Mouse (Mus musculus) ovary, postnatal 36 days (tissue): ENCODE results near the gene Gm3285.

Experiments
- DNase-seq: peaks from one replicate; pipeline ENCODE4 v3.0.0; 2022; ENCODE audit warnings: low spot score, mixed read lengths

Gm3285 gene

DNA sequence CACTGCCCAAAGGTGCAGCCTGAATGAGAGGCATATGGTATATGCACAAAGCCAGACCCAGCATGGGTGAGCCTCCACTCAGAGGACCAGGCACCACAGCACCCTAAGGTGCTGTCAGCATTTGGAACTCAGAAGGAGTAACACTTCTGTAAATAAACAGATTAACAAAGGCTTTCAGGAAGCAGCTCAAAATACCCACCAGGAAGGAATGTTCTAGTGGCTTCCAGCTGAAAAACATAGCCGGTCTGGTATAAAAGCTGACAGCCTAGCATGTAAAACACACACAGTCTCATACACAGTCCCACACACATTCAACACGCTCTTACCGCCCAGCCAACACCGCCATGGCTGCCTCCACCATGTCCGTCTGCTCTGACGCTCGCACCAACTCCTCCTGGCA is at the start of gene Gm3285:
TSS of gene Gm3285 (plus strand) at position 301 of the 400 bp plus-strand sequence.
- DNase-seq, result no peak

DNA sequence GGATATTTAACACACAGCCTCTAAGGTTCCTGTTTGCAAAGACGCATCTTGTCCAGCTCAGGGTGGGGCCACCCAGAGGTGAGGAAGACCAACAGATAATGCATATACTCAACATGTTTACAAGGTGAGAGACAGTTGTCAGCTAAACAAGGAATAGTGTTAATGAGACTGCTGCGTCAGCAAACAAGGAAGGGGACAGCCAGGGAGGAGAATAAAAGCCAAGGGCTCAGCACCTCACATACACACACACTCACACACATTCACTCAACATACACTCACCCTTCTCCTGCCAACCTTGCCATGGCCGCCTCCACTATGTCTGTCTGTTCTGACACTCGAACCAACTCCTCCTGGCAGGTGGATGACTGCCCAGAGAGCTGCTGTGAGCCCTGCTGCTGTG is 47.4 kb upstream of the Gm3285 start, which contains the start of gene Gm2696:
TSS of gene Gm2696 (plus strand) at position 301 of the 400 bp plus-strand sequence.
- no peak for DNase-seq

DNA sequence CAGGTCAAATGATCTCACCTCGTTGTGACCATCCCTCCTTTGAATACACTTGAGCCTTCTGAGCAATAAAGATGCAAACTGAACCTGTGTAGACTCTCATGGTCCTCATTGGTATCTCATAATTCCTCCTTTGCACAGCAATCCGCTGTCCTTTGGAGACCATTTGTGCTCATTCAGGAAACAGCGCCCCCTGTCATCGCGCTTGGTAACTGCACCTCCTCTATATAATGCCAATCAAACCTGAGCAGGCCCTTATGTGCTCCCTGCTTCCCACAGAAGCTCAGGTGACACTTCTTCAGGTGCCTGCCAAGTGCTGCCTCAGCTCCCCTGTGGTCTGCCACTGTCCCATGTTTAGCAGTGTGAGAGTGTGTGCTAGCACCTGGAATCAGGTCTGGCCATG is 46.3 kb upstream of the Gm3285 start:
- no peak for DNase-seq

- DNase-seq, result no peak
Observed at GRCm38 (mm10) chr10:77818523-77818922, 43.3 kb upstream of the Gm3285 start.

DNA sequence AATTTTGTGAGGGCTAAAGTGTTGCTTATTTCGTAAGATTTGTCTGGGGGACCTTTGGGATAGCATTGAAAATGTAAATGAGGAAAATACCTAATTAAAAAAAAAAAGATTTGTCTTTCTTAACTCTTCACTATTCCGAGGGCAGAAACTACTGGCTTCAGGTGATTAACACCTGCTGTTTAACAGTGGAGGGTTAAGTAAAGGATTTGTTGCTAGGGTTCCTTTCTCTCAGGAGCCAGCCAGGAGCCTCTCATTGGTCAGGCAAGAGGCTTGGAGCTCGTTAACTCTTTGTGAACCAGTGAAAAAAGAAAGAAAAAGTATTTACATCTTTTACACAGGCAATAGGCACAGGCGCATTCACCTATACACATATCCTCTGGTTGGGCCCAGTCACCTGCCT is 42.6 kb upstream of the Gm3285 start:
- no peak for DNase-seq

- no peak for DNase-seq
Observed at GRCm38 (mm10) chr10:77826951-77827350, 34.8 kb upstream of the Gm3285 start, which contains the start of gene Krtap10-4. TSS of gene Krtap10-4 (minus strand) at chr10:77827095.

DNA sequence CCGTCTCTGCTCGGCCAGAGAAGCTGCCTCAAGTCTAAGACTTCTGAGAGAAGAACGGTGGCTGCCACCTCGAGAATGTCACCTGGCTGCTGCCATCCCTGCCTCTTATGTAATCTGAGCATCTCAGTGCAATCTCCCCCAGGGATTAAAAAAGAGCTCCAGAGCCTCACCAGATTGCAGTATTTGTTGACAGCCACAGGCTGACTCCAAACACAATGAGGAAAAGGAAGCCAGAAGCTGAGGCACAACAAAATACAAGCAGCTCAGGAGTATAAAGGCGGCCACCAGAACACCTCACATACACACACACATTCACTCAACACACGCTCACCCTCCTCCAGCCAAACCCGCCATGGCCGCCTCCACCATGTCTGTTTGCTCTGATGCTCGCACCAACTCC is 26.1 kb upstream of the Gm3285 start, which contains the start of gene Krtap10-10:
TSS of gene Krtap10-10 (plus strand) at position 301 of the 400 bp plus-strand sequence.
- DNase-seq, result no peak

- no peak for DNase-seq
Observed at GRCm38 (mm10) chr10:77839006-77839405, 22.8 kb upstream of the Gm3285 start.

- no peak for DNase-seq
Observed at GRCm38 (mm10) chr10:77846503-77846902, 15.3 kb upstream of the Gm3285 start, which contains the start of gene Gm36176. TSS of gene Gm36176 (plus strand) at chr10:77846803.

DNA sequence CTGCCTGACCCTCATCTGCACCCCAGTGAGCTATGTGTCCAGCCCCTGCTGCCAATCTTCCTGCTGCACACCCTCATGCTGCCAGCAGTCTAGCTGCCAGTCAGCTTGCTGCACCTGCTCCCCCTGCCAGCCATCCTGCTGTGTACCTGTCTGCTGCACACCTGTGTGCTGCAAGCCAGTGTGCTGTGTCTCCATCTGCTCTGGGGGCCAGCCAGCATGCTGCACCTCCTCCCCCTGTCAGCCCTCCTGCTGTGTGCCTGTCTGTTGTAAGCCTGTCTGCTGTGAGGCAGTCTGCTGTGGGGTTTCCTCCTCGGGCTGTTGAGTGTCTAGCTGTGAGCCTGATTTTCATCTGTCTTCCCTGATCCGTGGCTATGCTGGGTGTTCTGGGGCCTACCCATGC is 14.8 kb upstream of the Gm3285 start:
- no peak for DNase-seq

DNA sequence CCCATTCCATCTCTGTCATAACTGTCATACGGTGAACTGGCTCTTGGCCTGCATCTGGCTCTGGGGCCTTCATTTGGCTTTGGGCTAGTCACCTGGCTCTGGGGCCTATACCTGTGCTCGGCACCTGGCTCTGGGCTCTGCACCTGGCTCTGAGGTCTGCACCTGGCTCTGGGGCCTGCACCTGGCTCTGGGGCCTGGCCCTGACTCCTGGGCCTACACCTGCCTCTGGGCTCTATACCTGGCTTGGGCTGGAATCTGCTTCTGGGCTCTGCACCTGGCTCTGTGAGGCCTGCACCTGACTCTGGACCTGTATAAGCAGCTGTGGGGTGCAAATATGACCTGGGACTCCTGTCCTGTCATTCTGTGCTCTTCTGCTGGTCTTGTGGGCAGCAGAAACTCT is 14.2 kb upstream of the Gm3285 start:
- DNase-seq, result no peak

DNA sequence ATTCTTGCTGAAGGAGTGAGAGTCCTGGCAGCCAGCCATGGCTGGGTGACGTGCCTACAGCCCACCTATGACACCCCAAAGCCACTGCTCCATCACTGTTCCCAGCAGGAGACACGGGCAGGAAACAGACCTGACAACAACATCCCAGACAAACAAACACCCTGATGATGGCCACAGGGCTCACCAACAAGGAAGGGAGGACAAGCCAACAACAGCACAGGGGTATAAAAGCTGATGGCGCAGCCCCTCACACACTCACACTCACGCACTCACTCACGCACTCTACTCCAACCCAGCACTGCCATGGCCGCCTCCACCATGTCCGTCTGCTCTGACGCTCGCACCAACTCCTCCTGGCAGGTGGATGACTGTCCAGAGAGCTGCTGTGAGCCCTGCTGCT is 9.2 kb upstream of the Gm3285 start, which contains the start of gene Gm10318:
TSS of gene Gm10318 (plus strand) at position 301 of the 400 bp plus-strand sequence.
- no peak for DNase-seq

- peak; percentile 33 for DNase-seq
Observed at GRCm38 (mm10) chr10:77864067-77864761, 2.4 kb downstream of the Gm3285 start.

GRCm38 (mm10) chr10:77864762-77865143 is 3.0 kb downstream of the Gm3285 start:
- DNase-seq, result no peak

DNA sequence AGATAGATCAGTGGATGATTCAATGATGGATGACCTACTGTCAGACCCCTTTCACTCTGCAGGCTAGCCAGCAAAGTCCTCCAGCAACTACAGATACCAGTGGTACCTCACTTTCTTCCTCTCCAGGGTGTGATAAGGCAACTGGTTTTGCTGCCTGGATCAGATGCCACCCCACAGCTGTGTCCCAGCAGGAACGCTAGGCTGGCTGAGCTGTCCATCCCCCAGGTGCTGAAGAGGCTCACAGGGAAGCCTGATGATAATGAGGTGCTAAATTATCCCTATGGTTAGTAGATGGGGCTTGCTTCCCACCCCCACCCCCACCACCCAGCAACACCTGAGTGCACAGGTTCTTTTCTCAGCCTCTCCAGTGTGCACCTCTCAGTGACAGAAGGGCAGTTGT is 5.8 kb downstream of the Gm3285 start:
- no peak for DNase-seq

GRCm38 (mm10) chr10:77869651-77870050 is 7.9 kb downstream of the Gm3285 start:
- no peak for DNase-seq

GRCm38 (mm10) chr10:77878985-77879384 is 17.2 kb downstream of the Gm3285 start:
- DNase-seq, result peak; percentile 30

GRCm38 (mm10) chr10:77880305-77880704 is 18.5 kb downstream of the Gm3285 start:
- DNase-seq, result no peak

DNA sequence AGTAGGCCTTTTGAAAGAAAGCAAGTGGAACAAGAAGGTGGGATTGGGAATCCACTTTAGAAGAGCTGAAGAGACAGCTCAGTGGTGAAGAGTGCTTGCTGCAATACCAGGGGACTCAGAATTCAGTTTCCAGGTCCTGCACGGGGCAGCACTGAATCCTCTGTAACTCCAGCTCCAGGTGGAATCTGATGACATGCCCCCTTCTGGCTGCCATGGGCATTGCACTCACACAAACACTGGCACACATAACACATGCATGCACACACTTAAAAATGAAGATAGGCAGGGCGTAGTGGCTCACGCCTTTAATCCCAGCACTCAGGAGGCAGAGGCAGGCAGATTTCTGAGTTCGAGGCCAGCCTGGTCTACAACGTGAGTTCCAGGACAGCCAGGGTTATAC is 20.8 kb downstream of the Gm3285 start:
- no peak for DNase-seq

DNA sequence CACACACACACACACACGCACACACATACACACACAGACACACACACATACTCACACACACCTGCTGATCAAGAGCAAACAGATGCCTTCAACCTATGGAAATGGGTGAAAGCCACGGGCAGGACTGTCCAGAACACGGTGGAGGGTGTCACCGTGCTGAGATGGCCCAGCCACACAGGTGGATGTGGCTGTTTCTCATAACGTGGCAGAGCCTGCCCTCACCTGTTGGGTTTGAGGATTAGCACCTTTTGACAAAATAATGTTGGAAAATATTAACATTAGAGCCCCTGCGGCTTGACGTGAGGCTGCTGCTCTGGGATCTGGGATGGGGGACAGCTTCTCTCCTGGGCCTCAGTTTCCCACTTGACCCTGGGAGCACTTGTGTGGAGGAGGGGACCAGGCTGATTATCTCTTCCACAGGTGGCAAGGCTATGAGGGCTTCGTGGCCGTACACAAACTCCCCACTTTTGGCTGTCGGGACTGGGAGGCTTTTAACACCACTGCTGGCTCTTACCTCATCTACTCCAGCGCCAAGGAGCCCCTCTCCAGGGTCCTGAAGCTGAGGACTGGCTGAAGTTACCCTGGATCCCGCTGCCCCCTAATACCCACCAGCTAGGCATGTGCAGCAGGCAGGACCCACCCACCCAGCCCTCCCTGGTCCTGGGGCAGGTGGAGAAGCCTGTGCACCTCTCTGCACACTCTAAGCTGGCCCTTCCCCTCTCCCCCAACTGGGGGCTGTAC is 24.4 kb downstream of the Gm3285 start:
- DNase-seq, result no peak

- no peak for DNase-seq
Observed at GRCm38 (mm10) chr10:77890987-77891565, 29.3 kb downstream of the Gm3285 start.

GRCm38 (mm10) chr10:77895562-77895961 is 33.8 kb downstream of the Gm3285 start:
- DNase-seq, result no peak

GRCm38 (mm10) chr10:77900126-77900525 is 38.4 kb downstream of the Gm3285 start:
- no peak for DNase-seq
